ENCODE assay signal across 7 mouse cellular contexts in genomic region chr16:4374780-4375380, GRCm38 (mm10). TPM values are rescaled to one million over a fixed set of nuclear protein-coding genes. Genes with fewer than 3 reads are reported as not detected.
DNase-seq lines count a peak whose midpoint lies in the region; ATAC-seq lines count a peak whose summit lies in the region.

No protein-coding gene starts in this region.

- DNase-seq in right cerebral cortex, adult 18-20 months: peak; percentile 24
- no peak for DNase-seq in right cerebral cortex, postnatal 36 days (ENCODE audit: low spot score in 2 of 2)
- peak; percentile 61 for DNase-seq in skeletal muscle tissue, adult 2 months (ENCODE audit: low read depth, low spot score)
- no peak for DNase-seq in natural killer cell, adult 2 months (ENCODE audit: low spot score in 2 of 2)
- DNase-seq in cerebellum, postnatal 36 days: no peak

- peak; percentile 58 for ATAC-seq in common myeloid progenitor, adult 5-6 weeks (replicated peaks; ENCODE audit: low read depth, poor library complexity, severe bottlenecking)
- ATAC-seq in hematopoietic stem cell, adult 5-6 weeks (replicated peaks in 1 of 2; ENCODE audit: insufficient read depth in 1 of 2, low FRiP score in 2 of 2, low TSS enrichment in 1 of 2, low read depth in 1 of 2, poor library complexity in 2 of 2, severe bottlenecking in 2 of 2): peak; percentile 49 to 68; a peak in 3 of 4 replicates

RNA-seq across cellular contexts. Expression of gene Adcy9, which starts 45.4 kb away (rescaled TPM):
- 7.0 and 11.6 TPM in 2 replicates for total RNA-seq in common myeloid progenitor, adult 5-6 weeks (2017)
- total RNA-seq in hematopoietic stem cell, adult 5-6 weeks (2017): 13.1 and 16.7 TPM in 2 replicates

Comparison
In these comparisons a context has a peak if more than half of its experiments do, and no peak if none do; other contexts are left out.
1. DNase-seq: peak in right cerebral cortex, adult 18-20 months (single experiment) and skeletal muscle tissue, adult 2 months (single experiment); none in right cerebral cortex, postnatal 36 days (0 of 2), natural killer cell, adult 2 months (0 of 2) and cerebellum, postnatal 36 days (0 of 2).